Mouse (Mus musculus): Measurements from ENCODE around the gene Txndc5. TPM values are rescaled to one million over a fixed set of nuclear protein-coding genes. Genes with fewer than 3 reads are reported as not detected.

The Txndc5 gene
- total RNA-seq, 2 experiments from 2014 or later, result 9.7 to 20.2 TPM

DNA sequence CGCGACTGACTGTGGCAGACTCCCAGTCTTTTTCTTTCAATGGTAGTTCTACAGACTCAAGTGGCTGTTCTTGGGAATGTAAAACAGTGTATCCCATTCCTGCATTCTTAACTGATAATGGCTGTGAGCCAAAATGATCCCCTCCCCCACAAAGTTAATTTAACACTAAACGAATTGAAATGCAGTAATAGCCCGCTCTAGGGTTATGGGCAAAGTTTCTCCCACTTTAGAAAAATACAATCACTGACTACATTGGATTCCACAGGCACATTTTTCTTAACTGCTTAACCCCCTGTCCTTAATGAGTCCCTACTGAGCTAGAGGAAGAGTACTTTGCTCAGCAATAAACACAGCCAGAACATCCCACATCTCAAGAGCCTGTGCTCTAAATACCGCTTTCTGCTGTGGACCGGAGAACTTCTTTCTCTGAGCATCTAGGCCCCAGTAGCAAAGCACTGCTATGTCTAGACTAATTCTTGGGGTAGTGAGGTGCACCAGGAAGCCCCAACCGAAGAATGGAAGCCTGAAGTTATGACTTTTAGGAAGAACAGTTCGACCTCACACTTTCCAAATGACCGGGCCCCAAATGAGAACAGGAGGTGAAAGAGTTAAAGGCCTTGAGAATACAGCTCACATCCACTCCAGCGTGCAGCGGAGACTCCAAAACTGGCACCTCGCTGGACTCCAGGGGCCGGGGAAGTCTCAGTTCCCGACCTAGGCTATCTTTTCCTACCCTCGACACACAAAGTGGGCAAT, 1.4 kb downstream of the Txndc5 start:
- no peak for ATAC-seq (replicated peaks; ENCODE audit: low FRiP score, poor library complexity, severe bottlenecking)

DNA sequence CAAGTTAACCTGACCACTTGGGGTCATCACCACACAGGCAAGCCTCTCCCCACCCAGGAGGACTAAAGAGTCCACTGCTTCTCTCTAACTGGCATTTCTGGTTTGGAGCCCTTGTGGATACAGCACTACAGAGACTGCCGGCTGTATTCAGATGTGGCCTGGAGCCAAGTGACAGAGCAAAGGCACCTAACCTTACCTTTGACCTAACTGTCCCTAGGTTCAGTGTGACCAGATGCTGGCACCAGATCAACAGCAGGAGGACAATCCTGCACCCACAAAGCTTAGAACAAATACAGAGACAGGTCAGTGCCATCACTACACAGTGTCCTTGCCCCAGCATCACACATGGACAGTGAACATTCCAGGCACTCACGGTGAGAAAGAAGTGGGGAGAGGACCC, 2.5 kb downstream of the Txndc5 start:
- no peak for ATAC-seq (replicated peaks; ENCODE audit: low FRiP score, poor library complexity, severe bottlenecking)

DNA sequence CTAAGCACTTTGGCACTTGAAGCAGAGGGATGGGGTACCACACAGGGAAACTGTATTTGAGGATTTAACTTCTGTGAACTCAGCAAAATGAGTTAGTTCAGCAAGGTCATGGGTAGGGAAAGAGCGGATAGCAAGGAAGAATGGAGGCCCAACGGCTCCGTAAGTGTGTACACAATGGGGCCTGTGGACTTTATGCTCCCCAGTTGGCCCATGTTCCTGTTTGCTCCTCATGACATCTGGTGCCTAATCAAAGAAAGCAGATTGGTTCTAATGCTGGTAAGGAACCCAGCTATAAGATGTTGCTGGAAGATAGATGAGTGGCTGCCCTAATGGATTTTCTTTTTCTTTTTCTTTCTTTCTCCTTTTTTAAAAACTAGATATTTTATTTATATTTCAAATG, 3.4 kb downstream of the Txndc5 start:
- ATAC-seq (replicated peaks; ENCODE audit: low FRiP score, poor library complexity, severe bottlenecking), result no peak

DNA sequence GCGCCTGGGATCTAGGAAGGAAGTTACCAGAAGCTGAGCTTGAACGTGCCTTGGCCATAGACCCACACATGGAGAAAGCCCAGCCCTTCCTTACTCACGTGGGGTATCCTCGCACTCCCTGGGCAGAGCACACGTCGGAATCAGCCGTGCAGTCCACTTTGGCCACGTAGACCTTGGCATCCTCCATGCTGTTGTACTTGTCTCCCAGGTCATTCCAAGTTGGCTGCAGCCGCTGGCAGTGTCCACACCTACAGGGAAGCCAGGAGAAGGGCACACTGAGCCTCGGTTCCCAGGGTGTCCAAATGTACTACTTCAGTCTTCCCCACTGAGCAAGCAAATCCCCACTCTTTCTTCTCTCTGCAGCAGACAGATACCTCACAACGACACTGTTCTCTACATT, 5.4 kb downstream of the Txndc5 start:
- no peak for ATAC-seq (replicated peaks; ENCODE audit: low FRiP score, poor library complexity, severe bottlenecking)

DNA sequence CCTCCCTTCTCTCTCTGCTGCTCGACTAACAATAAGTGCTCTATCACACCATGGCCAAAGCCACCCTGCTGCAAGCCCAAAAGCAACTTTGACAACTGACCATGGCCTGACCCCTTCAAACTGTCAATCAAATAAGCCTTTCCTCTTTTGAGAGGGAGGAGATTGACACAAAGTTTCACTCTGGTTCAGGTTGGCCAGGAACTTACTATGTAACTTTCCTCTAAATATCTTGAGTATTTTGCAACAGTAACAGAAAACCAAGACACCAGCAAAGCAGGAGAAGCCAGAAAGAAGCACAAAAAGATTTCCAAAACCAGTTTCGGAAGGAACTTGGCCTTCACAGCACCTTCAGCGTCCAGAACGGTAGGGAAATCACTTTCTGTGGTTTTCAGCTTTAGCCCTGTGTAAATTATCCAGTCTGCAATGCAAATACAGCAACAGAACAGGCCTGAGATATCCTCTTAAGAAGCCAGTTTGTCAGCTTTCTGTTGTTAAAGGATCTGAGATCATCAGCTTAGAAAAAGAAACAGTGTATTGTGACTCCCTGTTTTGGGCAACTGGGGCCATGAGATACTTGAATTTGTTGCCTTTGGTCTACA, 6.5 kb downstream of the Txndc5 start:
- ATAC-seq (replicated peaks; ENCODE audit: low FRiP score, poor library complexity, severe bottlenecking), result no peak

DNA sequence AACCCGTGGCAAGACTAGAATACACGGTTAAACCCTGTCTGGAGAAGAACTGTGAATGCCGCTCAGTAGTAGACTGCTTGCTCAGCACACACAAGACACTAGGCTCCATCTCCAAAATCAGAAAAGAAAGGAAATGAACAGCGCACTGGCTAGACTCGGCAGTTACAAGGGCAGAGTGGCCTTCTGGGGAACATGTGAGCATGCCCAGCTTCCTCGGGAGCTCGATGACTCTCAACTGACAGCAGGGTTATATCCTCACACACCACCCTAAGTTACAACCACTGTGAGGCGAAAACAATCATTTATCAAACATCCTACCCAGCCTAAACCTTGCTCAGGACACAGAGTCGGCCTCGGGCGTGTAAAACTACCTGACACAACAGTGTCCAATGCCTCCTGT, 8.3 kb downstream of the Txndc5 start:
- ATAC-seq (replicated peaks; ENCODE audit: low FRiP score, poor library complexity, severe bottlenecking), result no peak

DNA sequence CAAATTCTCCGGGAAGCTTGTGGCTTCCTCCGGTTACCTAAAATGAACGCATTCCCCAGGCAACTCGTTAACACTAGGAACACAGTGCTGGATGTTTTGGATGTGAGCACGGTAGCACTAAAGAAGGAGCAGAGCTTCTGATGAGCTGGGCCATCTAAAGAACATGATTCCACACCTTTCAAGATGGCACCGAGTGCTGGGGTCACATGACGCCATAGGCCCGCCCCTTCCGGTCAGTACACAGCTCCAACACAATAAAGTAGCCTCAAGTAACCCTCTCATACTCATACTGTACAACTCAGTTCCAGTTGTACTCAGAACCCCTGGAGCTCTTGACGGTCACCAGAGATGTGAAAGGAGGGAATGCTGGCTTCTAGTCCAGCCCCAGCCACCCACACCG, 12.0 kb downstream of the Txndc5 start:
- ATAC-seq (replicated peaks; ENCODE audit: low FRiP score, poor library complexity, severe bottlenecking), result no peak

DNA sequence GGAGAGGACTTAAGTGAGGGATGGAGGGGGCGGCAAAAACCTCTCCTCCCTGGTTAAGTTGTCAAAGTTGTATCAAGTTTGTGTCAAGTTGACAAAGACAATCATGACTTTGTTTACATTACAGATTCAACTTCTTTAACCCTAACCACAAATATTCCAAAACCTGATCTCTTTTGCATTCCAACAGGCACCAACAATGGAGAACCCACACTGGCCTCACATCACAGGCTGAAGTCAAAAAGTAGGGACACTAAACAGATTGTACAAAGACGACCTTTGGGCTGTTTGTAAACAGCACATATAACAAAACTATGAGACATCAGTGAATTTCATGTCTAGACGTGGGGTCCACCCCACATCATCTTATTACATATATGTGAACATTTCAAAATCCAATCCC, 12.8 kb downstream of the Txndc5 start:
- no peak for ATAC-seq (replicated peaks; ENCODE audit: low FRiP score, poor library complexity, severe bottlenecking)

DNA sequence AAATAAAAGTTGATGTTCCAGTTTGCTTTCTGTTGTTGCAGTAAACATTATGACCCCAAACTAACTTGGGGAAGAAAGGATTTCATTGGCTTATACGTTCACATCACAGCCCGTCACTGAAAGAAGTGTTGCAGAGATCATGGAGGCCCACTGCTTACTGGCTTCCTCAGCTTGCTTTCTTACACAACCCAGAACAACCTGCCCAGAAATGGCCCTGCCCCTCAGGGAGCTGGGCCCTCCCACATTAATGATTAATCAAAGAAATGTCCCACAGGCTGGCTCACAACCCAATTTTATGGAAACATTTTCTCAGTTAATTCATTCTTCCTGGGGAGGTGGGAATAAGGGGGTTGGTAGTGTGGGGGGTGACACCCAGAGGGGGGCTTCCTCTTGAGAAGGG, 13.2 kb downstream of the Txndc5 start:
- no peak for ATAC-seq (replicated peaks; ENCODE audit: low FRiP score, poor library complexity, severe bottlenecking)

DNA sequence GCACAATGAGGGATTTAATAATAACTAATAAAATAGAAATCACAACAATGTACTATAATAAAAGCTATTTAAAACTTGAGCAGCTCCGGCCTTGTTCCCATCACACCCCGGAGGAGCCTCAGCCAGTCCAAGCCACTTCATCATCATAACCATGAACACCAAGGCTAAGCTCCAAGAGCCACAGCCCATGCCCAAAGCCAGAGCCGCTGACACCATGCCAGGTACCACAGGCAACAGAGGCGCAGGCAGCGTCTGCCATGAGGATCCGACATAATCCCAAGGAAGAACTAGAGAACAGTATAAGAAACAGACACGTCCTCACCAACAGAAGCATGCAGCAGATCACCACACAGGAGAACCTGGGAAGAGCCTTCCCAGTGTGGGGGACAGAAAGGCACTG, 14.7 kb downstream of the Txndc5 start:
- ATAC-seq (replicated peaks; ENCODE audit: low FRiP score, poor library complexity, severe bottlenecking), result no peak

DNA sequence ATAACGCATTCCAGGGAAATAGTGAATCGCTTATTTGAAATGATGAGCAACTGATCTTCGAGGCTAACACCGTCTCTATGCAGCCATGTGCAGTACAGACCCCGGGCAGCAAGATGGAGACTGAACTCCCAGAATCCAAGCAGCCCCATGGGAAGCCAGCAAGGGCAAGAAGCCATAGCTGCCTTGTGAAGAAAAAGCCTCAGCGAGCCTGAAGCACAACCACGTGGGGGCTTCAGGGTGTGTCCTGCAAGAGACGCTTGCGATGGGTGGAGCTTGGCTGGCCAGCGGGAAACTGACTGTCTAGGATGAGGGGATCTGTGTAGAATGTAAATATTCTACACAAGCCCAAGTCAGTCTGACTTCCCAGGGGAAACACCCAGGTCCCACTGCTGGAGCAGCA, 16.6 kb downstream of the Txndc5 start:
- ATAC-seq (replicated peaks; ENCODE audit: low FRiP score, poor library complexity, severe bottlenecking), result no peak

DNA sequence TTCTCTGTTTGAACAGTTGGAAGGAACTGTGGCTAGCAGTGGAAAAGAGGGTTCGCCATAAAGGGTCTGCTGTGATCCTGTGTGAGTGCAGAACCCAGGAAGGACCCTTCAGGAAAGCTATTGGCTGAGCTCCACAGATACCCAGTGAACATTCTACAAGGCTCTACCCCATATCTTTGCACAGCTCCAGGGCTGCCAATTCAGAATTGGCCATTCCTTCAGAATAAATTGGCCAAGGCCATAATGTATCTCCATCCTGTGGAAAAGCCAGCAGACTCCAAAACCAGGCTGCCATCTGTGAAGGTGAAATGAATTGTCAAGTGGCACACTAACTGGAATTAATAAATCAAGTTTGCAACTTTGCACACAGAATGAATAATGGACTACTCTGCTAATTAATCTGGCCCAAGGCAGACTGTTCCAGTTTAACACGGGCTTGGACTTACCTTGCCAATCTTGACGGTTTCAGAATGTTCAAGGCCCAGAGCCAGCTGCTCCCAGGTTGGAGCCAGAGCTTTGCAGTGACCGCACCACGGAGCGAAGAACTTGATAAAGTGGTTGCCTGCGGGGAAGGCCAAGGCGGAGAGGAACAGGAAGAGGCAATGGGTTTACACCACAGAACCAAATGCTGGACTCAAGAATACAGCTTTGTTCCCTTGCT, 18.8 kb downstream of the Txndc5 start:
- ATAC-seq (replicated peaks; ENCODE audit: low FRiP score, poor library complexity, severe bottlenecking), result no peak

DNA sequence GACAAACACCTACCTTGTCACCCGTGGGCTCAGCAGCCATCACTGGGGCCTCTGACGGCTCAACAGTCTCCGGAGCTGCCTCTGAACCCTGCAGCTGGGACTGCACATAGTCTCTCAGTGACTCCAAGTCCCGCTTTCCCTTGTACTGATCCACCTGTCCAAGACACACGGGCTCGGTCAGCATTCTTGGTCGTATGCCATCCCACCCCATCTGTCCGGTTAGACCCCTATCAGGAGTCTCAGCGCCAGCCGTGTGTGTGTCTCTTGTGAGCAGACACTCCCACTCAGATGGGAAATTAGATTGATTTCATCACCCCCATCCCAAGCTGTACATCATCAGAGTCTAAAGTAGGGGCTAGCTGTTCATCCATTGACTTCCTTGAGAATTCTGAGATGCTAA, 21.7 kb downstream of the Txndc5 start:
- ATAC-seq (replicated peaks; ENCODE audit: low FRiP score, poor library complexity, severe bottlenecking), result no peak

DNA sequence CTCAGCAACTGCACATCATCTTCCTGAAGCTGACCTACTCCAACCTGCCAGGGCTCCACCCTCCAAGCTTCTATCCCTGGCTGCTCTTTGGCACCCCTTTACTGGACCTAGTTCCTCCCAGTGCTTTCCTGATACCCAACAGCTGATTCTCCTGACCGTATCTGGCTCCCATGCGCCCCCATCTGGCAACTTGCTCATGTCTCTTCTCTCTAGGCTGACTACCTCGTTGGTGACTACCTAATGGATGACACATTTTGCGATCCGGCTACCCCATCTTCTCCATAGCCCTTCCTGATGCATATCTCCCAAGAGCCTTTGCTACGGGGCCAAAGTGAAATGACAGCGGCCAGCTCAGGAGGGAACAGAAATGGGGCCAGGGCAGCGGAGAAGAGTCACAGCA, 22.3 kb downstream of the Txndc5 start:
- ATAC-seq (replicated peaks; ENCODE audit: low FRiP score, poor library complexity, severe bottlenecking), result no peak

DNA sequence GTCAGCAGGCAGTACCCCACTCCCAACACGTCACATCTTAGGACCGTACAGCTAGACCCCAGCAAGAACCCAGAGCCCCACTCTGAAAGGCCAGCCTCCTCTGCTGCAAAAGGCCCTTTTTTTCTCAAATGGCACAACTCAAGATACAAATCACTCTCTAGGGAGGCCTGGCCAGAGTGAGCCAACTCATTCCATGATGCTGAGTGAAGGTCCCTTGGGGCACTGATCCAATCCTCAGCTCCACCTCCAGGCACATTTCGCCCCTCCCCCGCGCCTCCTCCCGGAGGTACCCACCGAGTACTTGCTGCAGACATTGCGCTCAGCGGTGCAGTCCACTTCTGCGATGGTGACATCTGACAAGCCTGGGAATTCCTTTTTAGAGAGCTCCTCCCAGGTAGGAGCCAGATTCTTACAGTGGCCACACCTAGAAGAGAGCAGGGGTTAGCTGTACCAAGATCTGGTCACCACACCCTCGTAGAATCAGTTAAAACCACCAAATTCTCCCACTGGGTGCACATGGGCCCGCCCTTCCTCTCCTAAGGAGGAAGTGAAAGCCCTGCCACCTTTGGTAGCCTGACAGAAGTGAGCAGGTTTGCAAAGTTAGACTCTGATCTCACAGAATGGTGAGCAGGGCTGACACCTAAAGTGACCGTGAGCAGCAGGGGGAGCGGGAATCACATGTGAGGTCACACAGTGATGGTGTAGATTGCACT, 25.3 kb downstream of the Txndc5 start:
- ATAC-seq (replicated peaks; ENCODE audit: low FRiP score, poor library complexity, severe bottlenecking), result no peak

DNA sequence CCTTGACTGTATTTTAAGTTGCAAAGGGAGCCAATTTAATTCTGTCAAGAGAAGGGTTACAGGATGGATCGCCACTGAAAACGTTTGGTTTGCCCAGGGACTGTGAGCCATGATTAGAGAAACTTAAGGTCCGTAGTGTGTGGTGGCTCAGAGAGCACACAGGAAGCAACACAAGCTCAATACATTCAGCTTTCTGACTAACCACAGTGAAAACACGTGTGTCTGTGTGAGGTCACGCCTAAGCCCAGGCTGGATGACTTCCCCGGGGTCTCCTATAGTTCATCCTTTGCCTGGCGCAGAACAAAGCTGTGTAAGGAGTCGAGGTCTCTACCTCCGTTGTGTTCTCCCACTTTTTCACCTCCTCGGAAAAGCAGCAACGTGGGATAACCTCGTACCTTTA, 27.3 kb downstream of the Txndc5 start:
- ATAC-seq (replicated peaks; ENCODE audit: low FRiP score, poor library complexity, severe bottlenecking), result no peak

DNA sequence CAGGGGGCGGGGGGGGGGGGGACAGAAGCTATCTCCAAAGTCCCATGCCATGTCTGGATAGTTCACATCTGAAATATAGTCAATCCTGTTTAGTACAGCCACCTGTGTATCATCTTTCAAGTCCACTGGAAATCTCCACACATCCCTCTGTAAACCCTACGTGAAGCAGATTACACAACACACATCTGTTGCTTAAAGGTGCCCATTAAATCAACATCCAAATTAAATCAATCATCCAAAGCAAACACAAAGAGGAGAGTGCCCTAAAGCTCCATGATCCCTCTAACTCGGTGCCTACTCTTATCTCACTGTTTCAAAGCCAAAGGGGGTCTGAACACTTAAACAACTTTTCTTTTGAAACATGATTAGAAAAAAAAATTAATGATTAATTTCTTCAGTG, 31.9 kb downstream of the Txndc5 start:
- ATAC-seq (replicated peaks; ENCODE audit: low FRiP score, poor library complexity, severe bottlenecking), result no peak

DNA sequence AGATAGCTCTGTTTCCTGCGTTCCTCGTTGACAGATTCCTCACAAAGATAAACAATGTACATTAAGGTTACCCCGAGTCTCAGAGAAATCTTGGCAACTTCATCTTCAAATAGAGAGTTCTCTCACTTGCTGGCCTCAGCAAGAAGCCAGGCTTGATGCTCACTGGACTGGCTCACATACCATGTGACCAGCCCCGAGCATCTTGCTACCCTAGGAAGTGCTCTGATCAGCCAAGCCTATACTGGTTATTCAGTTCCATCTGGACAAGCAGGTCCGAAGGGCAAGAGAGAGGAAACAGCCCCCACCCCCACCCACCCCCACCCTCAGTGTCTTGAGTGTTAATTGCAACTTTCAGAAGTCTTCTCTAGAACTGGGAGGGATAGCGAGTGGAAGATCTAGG, 41.9 kb downstream of the Txndc5 start:
- ATAC-seq (replicated peaks; ENCODE audit: low FRiP score, poor library complexity, severe bottlenecking), result no peak

DNA sequence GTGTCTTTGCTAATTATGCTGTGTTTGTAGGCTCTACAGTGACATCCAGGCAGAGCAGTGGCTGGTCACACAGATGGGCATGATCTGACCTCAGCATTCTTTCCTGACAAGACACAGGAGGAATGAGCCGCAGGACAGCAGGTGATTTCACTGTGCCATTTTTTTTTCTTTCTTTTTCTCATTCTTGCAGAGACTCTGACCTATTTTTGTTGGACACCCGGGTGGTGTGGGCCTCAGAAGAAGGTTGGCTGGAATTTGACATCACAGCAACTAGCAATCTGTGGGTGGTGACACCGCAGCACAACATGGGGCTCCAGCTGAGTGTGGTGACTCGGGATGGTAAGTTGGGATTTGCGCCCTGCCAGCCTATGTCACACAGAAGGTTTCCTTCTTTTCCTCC, 43.9 kb downstream of the Txndc5 start:
- ATAC-seq (replicated peaks; ENCODE audit: low FRiP score, poor library complexity, severe bottlenecking), result no peak

DNA sequence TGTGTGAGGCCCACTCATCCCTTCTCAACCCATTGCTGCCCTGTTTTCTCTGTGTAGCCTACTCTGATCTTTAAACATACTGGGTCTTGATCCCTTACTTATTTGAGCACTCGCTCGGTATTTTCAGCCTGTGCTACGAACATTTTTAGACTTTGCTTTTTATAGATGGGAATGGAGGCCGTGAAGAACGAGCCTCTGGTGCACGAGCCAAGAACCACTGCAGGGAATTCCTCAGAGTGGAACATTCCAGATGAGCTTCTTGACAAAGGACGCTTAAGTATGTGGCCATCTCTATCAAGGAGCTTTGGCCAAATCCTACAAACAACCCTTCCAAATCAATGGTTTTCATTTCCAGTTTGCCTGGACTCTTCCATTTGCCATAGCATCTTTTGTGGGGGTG, 47.6 kb downstream of the Txndc5 start:
- ATAC-seq (replicated peaks; ENCODE audit: low FRiP score, poor library complexity, severe bottlenecking), result no peak

DNA sequence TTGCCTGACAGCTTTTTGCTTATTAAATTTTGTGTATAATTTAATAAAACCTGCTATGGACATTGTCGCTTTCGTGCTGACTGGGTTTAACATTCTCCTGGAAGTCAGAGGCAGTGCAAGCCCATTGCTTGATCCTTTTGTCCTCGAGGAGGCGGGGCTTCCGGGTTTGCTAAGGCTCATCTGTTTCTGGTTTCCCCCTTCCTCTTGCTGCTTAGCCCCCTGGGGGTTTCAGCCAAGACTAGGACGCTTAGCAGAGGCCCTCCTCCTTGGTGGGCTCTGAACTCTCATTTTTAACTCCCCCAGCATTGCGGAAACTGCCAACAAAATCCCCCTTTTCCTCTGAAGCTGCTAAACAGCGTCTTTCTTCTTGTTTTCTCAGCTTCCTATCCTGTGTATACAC, 51.7 kb downstream of the Txndc5 start:
- ATAC-seq (replicated peaks; ENCODE audit: low FRiP score, poor library complexity, severe bottlenecking), result no peak
